Mouse (Mus musculus): Measurements from ENCODE around the gene Fstl4. TPM values are rescaled to one million over a fixed set of nuclear protein-coding genes. Genes with fewer than 3 reads are reported as not detected.

Fstl4 gene
- polyA plus RNA-seq, 1 experiment: not detected

DNA sequence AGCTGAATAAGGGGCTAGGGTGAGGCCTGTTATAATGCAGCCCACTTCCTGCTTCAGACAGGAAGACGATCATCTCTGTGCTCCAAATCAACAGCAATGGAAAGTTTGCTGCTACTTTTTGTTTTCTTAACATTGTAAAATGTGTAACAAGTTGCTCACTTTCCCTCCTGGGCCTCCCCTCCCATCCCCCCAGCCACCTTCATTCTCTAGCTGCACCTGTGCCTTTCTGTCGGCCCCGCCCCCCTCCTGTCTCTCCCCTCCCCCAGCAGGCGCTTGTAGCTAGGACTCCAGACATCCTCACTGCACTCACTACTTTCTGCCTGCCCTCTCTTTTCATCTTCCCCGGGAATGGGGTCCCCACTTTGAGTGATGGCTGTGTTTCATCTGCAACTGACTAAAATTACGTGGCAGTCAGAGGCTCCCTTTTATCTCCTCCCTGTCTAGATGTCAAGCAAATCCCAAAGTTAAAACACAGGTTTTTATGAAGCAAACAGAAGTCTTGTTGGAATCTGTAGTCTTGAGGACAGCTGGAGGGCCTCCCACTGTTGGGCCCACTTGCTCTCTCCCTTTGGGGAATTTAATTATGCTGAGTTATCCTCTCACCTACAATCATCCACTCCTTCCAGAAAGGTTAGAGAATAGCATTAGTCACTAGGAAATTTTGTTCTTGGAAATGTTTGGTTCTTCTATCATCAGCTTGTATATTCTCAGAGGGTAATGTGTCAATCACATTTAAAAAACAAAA lies 122.3 kb downstream of the Fstl4 start:
- TF ChIP-seq CEBPB (IDR thresholded peaks at IDR 0.05; ENCODE audit: low read depth) (no peak), MYOD1 (IDR thresholded peaks at IDR 0.05; ENCODE audit: control insufficient read depth, insufficient read length, low read depth) (no peak), MAX (IDR thresholded peaks at IDR 0.05) (no peak), USF1 (IDR thresholded peaks at IDR 0.05; ENCODE audit: low read depth) (no peak), MYOG (IDR thresholded peaks at IDR 0.05; ENCODE audit: control insufficient read depth, extremely low read depth, insufficient read length) (no peak), CTCF (IDR thresholded peaks at IDR 0.05; ENCODE audit: control insufficient read depth, insufficient read depth, insufficient read length) (no peak), FOSL1 (IDR thresholded peaks at IDR 0.05; ENCODE audit: insufficient read depth, low read length, poor library complexity, severe bottlenecking) (no peak)
- H3K79me2 ChIP-seq (ENCODE audit: control insufficient read depth, insufficient read depth): no peaks in the 10 kb centered on the region
- no peak overlapping the region for H3ac ChIP-seq (ENCODE audit: control insufficient read depth, insufficient read length, low read depth)
- H3K27me3 ChIP-seq (ENCODE audit: control insufficient read depth, insufficient read depth, insufficient read length): peaks cover 4% of the 10 kb centered on the region
- no peaks in the 10 kb centered on the region for H3K36me3 ChIP-seq (ENCODE audit: control insufficient read depth, insufficient read depth)
- H3K79me3 ChIP-seq (ENCODE audit: low read depth): no peaks in the 10 kb centered on the region
- H3K4me3 ChIP-seq (ENCODE audit: insufficient read depth, poor library complexity, severe bottlenecking): no peak overlapping the region

DNA sequence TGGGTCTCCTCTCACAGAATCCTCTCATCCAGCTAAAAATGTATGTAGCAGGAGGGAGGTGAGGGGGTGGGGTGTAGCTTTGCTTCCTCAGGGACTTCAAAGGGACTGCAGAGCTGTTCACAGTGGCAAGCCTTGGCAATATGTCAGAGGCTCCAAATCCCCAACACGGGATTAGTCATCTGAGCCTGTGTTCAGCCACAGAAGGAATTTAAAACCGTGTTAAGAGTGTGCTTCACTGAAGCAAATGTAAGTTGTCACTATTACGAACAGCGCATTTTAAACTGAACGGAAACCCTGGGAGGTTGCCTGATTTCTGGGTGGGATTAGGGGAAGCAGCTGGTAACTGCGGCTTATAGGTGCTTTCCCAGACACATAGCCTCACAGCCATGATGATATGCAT lies 123.7 kb downstream of the Fstl4 start:
- Histone ChIP-seq H3K79me3 (ENCODE audit: low read depth) (no peaks in the 10 kb centered on the region), H3K4me3 (ENCODE audit: insufficient read depth, poor library complexity, severe bottlenecking) (no peak overlapping the region), H3K36me3 (ENCODE audit: control insufficient read depth, insufficient read depth) (no peaks in the 10 kb centered on the region), H3K79me2 (ENCODE audit: control insufficient read depth, insufficient read depth) (no peaks in the 10 kb centered on the region), H3ac (ENCODE audit: control insufficient read depth, insufficient read length, low read depth) (no peak overlapping the region), H3K27me3 (ENCODE audit: control insufficient read depth, insufficient read depth, insufficient read length) (no peaks in the 10 kb centered on the region)
- TF ChIP-seq FOSL1 (IDR thresholded peaks at IDR 0.05; ENCODE audit: insufficient read depth, low read length, poor library complexity, severe bottlenecking): no peak
- no peak for TF ChIP-seq MYOG (IDR thresholded peaks at IDR 0.05; ENCODE audit: control insufficient read depth, extremely low read depth, insufficient read length)
- TF ChIP-seq MYOD1 (IDR thresholded peaks at IDR 0.05; ENCODE audit: control insufficient read depth, insufficient read length, low read depth): no peak
- TF ChIP-seq CEBPB (IDR thresholded peaks at IDR 0.05; ENCODE audit: low read depth): no peak
- no peak for TF ChIP-seq MAX (IDR thresholded peaks at IDR 0.05)
- no peak for TF ChIP-seq USF1 (IDR thresholded peaks at IDR 0.05; ENCODE audit: low read depth)
- TF ChIP-seq CTCF (IDR thresholded peaks at IDR 0.05; ENCODE audit: control insufficient read depth, insufficient read depth, insufficient read length): no peak

- TF ChIP-seq MYOD1 (IDR thresholded peaks at IDR 0.05; ENCODE audit: control insufficient read depth, insufficient read length, low read depth) (no peak), CTCF (IDR thresholded peaks at IDR 0.05; ENCODE audit: control insufficient read depth, insufficient read depth, insufficient read length) (no peak), MAX (IDR thresholded peaks at IDR 0.05) (no peak), CEBPB (IDR thresholded peaks at IDR 0.05; ENCODE audit: low read depth) (no peak), FOSL1 (IDR thresholded peaks at IDR 0.05; ENCODE audit: insufficient read depth, low read length, poor library complexity, severe bottlenecking) (no peak), USF1 (IDR thresholded peaks at IDR 0.05; ENCODE audit: low read depth) (no peak), MYOG (IDR thresholded peaks at IDR 0.05; ENCODE audit: control insufficient read depth, extremely low read depth, insufficient read length) (no peak)
- Histone ChIP-seq H3ac (ENCODE audit: control insufficient read depth, insufficient read length, low read depth) (no peak overlapping the region), H3K36me3 (ENCODE audit: control insufficient read depth, insufficient read depth) (no peaks in the 10 kb centered on the region), H3K4me3 (ENCODE audit: insufficient read depth, poor library complexity, severe bottlenecking) (no peak overlapping the region), H3K27me3 (ENCODE audit: control insufficient read depth, insufficient read depth, insufficient read length) (no peaks in the 10 kb centered on the region), H3K79me2 (ENCODE audit: control insufficient read depth, insufficient read depth) (no peaks in the 10 kb centered on the region), H3K79me3 (ENCODE audit: low read depth) (no peaks in the 10 kb centered on the region)
These were observed 125.1 kb downstream of the Fstl4 start for GRCm38 (mm10) chr11:52889527-52889926.

- Histone ChIP-seq H3K79me2 (ENCODE audit: control insufficient read depth, insufficient read depth) (no peaks in the 10 kb centered on the region), H3K4me3 (ENCODE audit: insufficient read depth, poor library complexity, severe bottlenecking) (no peak overlapping the region), H3K79me3 (ENCODE audit: low read depth) (no peaks in the 10 kb centered on the region), H3ac (ENCODE audit: control insufficient read depth, insufficient read length, low read depth) (no peak overlapping the region), H3K36me3 (ENCODE audit: control insufficient read depth, insufficient read depth) (no peaks in the 10 kb centered on the region), H3K27me3 (ENCODE audit: control insufficient read depth, insufficient read depth, insufficient read length) (no peaks in the 10 kb centered on the region)
- TF ChIP-seq FOSL1 (IDR thresholded peaks at IDR 0.05; ENCODE audit: insufficient read depth, low read length, poor library complexity, severe bottlenecking) (no peak), CEBPB (IDR thresholded peaks at IDR 0.05; ENCODE audit: low read depth) (no peak), MYOD1 (IDR thresholded peaks at IDR 0.05; ENCODE audit: control insufficient read depth, insufficient read length, low read depth) (no peak), CTCF (IDR thresholded peaks at IDR 0.05; ENCODE audit: control insufficient read depth, insufficient read depth, insufficient read length) (no peak), MYOG (IDR thresholded peaks at IDR 0.05; ENCODE audit: control insufficient read depth, extremely low read depth, insufficient read length) (no peak), USF1 (IDR thresholded peaks at IDR 0.05; ENCODE audit: low read depth) (no peak), MAX (IDR thresholded peaks at IDR 0.05) (no peak)
These were observed 125.7 kb downstream of the Fstl4 start for GRCm38 (mm10) chr11:52890156-52890555.

GRCm38 (mm10) chr11:52904101-52904500 lies 139.7 kb downstream of the Fstl4 start:
- Histone ChIP-seq H3ac (ENCODE audit: control insufficient read depth, insufficient read length, low read depth) (no peak overlapping the region), H3K79me2 (ENCODE audit: control insufficient read depth, insufficient read depth) (no peaks in the 10 kb centered on the region), H3K4me3 (ENCODE audit: insufficient read depth, poor library complexity, severe bottlenecking) (no peak overlapping the region), H3K79me3 (ENCODE audit: low read depth) (no peaks in the 10 kb centered on the region), H3K36me3 (ENCODE audit: control insufficient read depth, insufficient read depth) (no peaks in the 10 kb centered on the region), H3K27me3 (ENCODE audit: control insufficient read depth, insufficient read depth, insufficient read length) (no peaks in the 10 kb centered on the region)
- TF ChIP-seq CEBPB (IDR thresholded peaks at IDR 0.05; ENCODE audit: low read depth): no peak
- TF ChIP-seq USF1 (IDR thresholded peaks at IDR 0.05; ENCODE audit: low read depth): no peak
- no peak for TF ChIP-seq MYOG (IDR thresholded peaks at IDR 0.05; ENCODE audit: control insufficient read depth, extremely low read depth, insufficient read length)

DNA sequence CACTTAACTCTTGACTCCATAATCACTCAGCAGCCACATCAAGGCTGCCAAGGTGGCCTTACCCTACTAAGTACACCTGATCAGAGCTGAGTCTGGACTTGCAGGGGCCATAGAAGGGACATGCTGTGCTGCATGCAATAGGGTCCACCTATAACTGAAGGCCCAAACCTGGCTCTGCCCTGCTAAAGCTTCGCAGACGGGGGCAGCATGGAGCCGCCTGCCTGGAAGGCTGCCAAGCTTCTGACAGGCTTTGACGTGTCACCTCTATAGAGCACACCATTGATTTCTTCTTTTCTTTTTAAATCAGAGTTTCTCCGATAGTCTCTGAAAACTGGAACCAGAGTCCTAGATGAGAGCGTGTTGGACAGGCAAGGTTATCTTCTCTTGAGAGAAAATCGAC lies 146.4 kb downstream of the Fstl4 start:
- TF ChIP-seq FOSL1 (IDR thresholded peaks at IDR 0.05; ENCODE audit: insufficient read depth, low read length, poor library complexity, severe bottlenecking) (no peak), MYOD1 (IDR thresholded peaks at IDR 0.05; ENCODE audit: control insufficient read depth, insufficient read length, low read depth) (no peak), CTCF (IDR thresholded peaks at IDR 0.05; ENCODE audit: control insufficient read depth, insufficient read depth, insufficient read length) (no peak), USF1 (IDR thresholded peaks at IDR 0.05; ENCODE audit: low read depth) (no peak), CEBPB (IDR thresholded peaks at IDR 0.05; ENCODE audit: low read depth) (no peak), MYOG (IDR thresholded peaks at IDR 0.05; ENCODE audit: control insufficient read depth, extremely low read depth, insufficient read length) (no peak), MAX (IDR thresholded peaks at IDR 0.05) (no peak)
- no peak overlapping the region for H3ac ChIP-seq (ENCODE audit: control insufficient read depth, insufficient read length, low read depth)
- no peak overlapping the region for H3K4me3 ChIP-seq (ENCODE audit: insufficient read depth, poor library complexity, severe bottlenecking)
- H3K36me3 ChIP-seq (ENCODE audit: control insufficient read depth, insufficient read depth): no peaks in the 10 kb centered on the region
- no peaks in the 10 kb centered on the region for H3K27me3 ChIP-seq (ENCODE audit: control insufficient read depth, insufficient read depth, insufficient read length)
- no peaks in the 10 kb centered on the region for H3K79me2 ChIP-seq (ENCODE audit: control insufficient read depth, insufficient read depth)
- no peaks in the 10 kb centered on the region for H3K79me3 ChIP-seq (ENCODE audit: low read depth)
